Mouse (Mus musculus): Measurements from ENCODE around the gene Arhgap44.

The Arhgap44 gene

DNA sequence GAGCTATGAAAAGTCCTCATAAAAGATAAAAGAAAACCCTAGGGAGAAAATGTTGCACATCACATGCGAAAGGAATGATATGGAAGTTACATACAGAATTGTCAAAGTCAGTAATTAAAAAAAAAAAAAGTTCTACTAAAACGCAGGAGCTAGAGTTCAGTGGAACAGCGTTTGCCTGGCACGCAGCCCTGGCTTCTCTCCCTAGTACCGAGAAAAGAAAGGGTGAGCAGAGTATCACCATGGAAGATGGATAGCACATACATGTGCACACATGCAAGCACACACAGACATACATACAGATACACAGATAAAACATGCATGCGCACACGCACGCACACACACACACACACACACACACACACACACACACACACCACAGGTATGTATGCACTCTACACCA is 82.0 kb downstream of the Arhgap44 start:
- no peak for DNase-seq (ENCODE audit: low spot score)

DNA sequence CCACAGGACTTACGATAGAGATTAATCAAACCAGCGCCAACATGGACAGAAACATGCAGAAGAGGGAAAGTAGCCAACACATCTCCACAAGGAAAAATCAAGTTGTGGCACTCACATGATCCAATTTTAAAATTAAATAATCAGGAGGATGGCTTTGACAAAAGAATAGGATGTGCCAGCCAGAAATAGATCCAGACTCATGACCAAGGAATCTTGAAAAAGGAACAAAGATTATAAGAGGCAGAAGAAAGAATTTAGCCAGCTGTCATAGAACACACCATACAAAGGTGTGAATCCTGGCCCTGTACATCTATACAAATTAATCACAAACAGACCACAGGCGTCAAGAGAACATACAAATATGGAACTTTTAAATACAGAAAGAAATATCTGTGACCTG is 82.5 kb downstream of the Arhgap44 start:
- DNase-seq (ENCODE audit: low spot score), result no peak

DNA sequence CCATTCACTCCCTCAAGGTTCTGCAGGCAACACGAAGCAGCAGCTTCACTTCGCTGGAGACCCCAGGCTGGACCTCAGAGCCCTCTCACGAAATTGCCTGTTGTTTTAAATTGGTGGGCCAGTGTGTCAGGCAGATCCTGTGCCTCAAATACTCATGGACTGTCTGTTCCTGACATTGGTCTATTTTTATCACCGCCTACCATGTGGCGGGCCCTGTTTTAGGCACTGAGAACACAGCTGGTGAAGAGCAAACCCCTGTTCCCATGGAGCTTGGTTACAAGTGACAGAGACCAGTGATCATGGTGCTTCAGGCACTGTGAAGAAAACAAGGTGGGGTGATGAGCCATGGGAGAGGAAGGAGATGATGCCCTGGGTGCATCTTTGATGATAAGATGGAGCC is 93.2 kb downstream of the Arhgap44 start:
- DNase-seq (ENCODE audit: low spot score), result no peak

DNA sequence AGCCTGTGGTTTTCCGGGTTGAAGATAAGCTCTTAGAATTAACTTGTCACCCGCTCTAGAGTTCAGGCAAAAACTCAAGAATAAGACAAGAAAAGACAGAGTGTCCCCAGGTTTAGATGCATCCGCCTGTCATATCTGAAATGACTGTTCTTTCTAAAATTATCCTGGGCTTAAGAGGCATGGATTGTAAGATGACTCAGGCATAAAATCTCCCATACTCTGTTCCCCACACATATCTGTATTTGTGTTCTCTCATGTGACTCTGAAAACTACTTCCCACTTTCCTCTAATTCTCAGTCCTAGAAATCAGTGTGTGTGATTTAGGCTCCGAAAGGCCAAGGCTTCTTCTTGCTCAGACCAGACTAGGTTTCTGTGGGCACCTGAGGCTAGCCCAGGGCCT is 93.7 kb downstream of the Arhgap44 start:
- no peak for DNase-seq (ENCODE audit: low spot score)

DNA sequence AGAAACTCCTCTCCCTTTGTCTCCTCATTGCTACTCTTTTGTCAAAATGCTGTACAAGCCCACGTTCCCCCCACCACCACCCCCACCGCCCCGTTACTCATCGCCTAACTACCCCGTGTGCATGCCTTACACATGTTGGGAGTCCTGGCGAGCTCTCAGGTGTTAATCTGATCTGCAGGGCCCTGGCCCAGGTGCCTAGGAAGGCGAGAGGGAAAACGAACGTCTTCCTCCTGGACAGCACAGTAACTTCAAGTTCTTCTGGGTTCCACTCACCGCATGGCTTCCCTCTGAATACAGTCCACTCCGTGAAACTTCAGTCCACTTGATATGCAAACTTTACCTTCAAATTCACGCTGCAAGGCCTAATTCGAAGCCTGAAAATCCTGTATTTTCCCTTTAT is 97.6 kb downstream of the Arhgap44 start:
- no peak for DNase-seq (ENCODE audit: low spot score)

DNA sequence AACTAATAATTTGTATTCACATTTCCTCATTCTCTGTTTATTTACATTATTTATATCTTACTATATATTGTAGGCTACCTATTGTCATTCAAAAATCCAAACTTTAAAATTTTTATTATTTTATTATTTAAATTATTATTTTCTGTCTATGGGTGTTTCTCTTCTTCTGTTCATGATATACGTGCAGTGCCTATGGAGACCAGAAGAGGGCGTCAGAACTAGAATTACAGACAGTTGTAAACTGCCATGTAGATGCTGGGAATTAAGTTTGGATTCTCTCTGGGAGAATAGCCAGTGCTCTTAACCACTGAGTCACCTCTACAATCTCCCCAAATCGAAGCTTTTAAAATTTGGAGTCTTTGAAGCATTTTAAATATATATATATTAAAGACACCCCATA is 101.3 kb downstream of the Arhgap44 start:
- no peak for DNase-seq (ENCODE audit: low spot score)

DNA sequence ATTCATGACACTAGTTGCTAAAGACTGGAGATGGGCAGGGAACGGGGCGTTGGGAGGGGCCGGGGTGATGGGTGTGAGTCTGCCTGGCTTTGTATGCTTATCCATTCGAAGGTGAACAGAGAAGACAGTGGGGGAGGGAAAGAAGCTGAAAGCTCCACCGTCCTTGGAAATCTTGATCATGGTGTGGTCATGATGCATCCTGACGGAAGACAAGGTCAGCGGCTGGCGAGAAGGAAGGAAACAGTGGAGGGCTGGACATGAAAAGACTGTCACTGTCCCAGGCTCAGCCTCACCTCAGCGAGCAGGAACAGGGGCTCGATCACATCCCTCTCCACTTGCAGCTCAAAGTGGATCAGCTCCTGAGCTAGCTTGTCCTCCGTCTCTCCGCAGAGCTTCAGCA is 103.2 kb downstream of the Arhgap44 start:
- no peak for DNase-seq (ENCODE audit: low spot score)

DNA sequence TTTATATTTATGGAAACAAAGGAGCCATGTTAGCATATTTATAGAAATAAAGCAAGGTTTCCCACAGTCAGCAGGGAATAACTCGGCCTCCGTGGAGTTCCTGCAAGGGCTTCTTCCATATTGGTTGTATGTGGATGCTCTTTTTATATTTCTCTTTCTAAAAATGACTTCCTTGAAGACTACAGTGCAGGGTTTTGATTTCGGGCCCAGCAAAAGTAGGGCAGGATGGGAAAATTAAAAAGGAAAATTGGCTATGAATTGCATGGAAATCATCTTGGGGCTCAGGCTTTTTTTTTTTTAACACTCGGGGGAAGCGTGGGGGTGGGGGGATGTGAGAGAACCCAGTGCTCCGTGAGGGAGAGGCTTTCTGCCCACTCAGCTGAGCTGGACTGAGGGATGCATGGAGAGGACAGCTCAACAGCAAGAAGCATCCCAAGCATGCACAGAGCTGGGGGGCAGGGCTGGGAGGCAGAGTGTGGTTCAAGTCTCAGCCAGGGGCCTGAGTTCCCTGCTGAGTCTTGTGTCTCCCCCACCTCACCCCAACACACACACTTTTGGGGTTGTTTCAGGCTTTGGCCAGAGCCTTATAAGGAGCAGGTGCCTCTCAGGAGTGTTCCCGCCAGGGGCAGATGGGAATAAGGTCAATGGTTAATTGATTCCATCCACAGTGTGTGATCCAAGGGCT is 104.4 kb downstream of the Arhgap44 start:
- no peak for DNase-seq (ENCODE audit: low spot score)

DNA sequence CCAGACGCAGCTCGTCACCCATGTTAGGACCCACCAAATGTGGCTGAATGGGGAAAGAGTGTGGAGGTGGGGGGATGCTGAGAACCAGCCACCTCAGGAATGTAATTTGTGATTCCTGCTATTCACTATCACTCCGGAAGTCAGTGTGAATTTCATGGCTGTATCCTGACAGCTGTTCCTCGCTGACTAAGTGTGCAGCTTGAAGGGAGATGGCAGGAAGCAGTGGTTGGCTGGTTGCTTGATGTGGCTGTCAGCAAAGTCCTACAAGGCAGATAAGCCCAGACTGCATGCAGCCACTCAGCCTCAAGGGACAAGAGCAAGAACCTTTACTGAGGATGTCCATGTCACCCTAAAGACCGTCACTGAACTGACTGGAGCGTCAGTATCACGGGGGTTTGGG is 107.2 kb downstream of the Arhgap44 start:
- no peak for DNase-seq (ENCODE audit: low spot score)

DNA sequence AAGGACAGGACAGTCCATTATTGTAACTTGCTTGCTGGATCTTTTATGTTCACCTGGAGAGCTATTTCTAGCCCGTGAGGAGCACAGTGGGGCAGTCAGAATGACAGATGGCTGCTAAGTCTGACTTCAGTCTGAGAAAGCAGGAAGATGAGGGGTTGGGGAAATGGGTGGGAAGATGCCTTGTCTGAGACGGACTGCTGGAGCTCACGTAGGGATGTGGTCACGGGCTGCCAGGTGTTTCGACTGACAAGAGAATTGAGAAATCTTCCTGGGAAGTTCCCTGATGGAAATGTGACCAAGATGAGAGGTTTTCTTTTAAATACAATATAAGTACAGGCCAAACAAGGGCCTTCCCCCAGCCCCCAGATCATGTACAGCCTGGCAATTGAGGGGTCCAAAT is 108.5 kb downstream of the Arhgap44 start:
- no peak for DNase-seq (ENCODE audit: low spot score)

DNA sequence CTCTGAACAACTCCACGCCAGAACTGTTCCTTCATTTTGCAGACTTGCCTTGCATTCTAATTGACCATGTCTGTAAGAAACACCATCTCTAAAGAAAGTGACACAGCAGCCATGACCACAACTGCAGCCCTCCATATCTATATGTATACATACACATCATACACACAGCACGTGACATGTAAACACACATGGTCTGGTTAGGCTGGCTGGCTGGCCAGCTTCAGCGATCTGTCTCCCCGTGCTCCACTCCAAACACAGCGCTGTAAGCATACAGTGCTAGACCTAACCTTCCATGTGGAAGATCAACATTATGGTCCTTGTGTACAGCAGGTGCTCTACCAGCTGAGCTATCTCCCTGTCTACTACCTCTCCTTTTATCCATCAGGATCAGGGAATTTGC is 111.9 kb downstream of the Arhgap44 start:
- no peak for DNase-seq (ENCODE audit: low spot score)

DNA sequence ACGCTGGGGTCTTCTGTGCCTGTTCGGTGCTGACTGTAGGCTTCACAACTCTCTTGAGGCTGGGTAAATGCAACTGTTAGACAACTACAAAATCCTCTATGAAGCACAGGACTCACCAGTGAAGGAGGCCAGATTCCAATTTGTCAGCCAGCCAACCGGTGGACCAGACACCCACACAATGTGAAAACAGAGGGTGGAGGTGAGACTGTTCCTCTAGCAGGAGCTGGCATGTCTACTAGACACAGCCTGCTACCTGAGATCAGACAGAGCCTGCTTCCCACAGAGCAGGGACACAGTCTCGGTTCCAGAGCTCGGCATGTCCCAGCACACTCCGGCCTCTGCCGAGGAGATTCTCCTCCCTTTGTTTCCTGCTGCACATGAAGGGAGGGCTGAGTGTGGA is 113.7 kb downstream of the Arhgap44 start:
- DNase-seq (ENCODE audit: low spot score), result no peak

DNA sequence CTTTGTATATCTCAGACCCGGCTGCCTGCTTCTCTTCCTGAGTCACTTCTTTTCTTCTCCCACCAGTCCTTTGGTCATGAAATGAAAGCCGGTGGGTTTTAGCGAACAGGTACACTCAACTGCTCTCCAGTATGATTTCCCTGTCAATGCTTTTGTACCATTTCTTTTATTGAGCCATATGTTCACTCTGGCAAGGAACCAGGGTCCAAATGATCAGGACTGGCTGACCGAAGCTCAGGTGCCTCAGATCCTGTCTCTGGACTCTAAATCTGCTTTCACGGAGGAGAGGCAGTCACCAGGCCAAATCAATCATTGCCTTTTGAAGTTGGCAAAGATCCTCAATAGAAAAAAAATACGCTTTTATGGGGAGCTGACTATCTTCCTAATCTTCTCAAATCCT is 122.2 kb downstream of the Arhgap44 start:
- no peak for DNase-seq (ENCODE audit: low spot score)

DNA sequence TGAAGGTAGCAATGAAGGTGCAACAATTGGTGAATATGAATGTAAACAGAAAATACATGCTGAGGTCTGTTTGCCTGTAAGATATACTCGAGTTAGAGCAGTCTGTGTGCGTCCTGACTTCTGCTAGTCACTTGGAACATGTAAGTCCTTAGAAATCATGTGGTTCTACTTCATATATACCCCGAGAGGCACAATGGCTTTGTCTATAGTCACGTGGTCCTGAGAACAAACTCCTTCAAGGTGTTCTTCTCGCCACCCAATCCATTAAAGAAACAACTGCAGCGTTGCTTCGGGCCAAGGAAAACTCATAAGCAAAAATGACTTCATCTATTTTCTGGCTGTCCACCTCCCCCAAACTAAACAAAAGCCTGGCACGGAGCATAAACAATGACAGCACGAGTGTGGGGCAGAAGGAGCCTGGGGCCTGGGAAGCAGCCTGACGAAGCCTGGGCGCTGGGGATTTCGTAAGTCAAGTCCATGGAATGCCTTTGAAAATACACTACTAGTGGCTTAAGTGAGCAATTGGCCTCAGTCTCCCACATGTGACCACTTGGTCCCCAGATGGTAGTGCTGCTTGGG is 123.2 kb downstream of the Arhgap44 start:
- no peak for DNase-seq (ENCODE audit: low spot score)

DNA sequence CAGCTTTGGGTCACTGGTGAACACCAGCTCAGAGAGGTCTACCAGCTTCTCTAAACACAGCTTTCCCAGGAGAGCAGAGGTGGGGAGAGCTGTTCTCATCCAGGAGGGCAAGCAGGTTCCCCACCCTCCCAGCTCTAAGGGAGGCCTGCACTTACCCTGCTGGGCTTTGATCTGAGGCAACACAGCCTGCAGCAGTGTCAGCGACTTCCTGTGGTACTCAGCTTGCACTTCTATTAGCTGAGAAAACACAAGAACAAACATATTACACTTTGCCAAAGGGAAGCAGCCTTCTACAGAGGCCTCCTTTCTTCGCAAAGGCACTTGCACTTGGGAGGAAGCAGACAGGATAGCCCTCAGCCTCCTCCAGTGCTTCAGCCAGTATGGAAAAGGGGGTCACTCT is 123.8 kb downstream of the Arhgap44 start:
- no peak for DNase-seq (ENCODE audit: low spot score)

DNA sequence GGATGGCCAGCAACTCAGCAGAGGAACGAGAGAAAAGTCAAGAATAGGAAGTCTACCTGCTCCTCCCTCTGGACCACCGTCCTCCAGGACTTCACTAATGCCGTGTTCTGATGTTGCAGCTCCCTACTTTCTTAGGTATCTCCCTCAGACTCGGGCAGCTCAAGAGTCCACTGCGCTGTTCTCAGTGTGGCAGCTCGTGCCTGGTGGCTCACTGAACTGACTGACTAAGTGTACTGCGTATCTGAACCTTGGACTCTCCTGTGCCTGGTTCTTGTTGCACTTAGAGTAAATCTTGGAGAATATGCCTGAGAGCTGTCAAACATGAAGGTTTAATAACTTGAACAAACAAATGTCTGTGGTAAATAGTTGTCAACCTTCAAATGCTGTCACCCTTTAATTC is 130.5 kb downstream of the Arhgap44 start:
- DNase-seq (ENCODE audit: low spot score), result no peak

DNA sequence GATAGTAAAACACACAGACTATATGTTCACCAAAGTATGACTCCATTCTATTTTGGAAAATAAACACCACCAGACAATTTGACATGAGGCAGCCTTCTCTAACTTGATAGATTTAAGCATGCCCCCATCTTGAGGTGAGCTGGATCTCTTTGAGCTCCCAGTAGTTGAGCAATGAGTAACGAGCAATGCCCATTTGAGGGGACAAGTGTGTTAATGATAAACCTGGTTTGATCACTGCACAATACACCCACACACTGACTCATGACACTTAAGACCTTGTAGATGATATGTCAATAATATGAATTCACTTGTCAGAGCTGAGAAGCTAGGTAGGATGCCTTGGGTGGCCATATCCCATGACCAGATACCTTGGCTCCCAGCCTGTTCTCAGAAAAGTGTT is 132.6 kb downstream of the Arhgap44 start:
- no peak for DNase-seq (ENCODE audit: low spot score)

DNA sequence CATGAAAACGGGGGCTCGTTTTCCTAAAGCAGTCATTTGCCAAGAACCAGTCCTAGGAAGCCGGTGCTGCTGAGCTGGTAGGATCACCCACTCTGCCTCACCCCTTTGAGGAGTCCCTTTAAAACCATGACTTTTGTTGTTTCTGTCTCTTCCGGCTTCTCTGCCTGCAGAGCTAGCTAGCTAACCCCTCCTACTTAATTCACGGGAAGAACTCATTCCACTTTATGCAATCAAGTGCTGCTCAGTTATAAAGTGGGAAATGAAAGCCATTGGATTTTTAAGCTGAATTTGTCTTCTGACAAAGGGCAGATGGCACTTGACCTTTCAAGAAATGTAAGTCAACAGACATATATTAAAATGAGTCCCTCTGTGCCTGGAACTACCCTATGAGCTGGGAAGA is 134.7 kb downstream of the Arhgap44 start:
- DNase-seq (ENCODE audit: low spot score), result no peak

DNA sequence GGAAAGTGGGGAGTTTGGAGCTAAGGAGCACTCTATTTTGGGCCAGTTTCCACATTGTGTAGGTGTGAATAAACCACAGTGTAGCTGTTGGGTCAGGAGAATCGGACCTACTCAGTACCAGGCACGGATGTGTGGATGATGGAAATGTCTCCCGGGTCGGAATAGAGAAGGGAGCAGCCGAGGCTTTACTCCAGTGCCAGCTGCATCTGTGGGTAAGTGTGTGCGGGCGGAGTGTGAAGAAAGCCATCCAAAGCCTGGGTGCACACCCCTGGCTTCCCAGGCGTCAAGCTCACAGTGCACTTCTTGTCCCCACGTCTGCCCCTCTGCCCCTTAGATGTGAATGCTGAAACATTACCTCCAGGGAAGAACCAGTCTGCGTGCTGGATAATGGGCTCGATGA is 140.0 kb downstream of the Arhgap44 start:
- DNase-seq (ENCODE audit: low spot score), result no peak

DNA sequence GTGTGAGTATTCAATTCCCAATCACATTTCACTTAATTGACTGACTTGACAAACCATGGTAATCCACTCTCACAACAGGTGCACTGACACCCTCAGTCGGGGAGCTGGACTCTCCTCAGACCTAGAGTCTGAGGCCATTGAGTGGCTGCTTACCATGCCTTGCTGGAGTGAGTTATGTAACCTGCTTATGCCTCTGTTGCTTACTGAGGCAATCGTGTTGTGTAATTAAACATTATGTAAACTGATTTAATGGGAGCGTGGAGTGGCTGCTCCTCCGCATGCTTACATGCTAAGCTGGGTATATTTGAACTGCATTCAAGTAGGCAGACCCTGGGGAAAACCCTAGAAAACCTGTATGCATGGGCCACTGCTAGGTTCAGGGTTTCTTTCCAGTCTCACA is 142.0 kb downstream of the Arhgap44 start:
- DNase-seq (ENCODE audit: low spot score), result no peak

DNA sequence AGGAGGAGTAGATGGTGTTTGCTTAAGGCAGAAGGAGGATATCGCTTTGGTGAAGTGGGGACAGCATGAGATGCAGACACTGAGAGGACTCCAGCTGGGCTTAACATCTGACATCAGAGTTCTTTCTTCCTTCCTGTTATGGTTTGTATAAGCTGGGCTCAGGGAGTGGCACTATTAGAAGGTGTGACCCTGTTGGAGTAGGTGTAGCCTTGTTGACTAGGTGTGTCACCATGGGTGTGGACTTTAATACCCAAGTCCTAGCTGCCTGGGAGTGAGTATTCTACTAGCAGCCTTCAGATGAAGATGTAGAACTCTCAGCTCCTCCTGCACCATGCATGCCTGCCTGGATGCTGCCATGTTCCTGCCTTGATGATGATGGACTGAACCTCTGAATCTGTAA is 146.0 kb downstream of the Arhgap44 start:
- DNase-seq (ENCODE audit: low spot score), result no peak

DNA sequence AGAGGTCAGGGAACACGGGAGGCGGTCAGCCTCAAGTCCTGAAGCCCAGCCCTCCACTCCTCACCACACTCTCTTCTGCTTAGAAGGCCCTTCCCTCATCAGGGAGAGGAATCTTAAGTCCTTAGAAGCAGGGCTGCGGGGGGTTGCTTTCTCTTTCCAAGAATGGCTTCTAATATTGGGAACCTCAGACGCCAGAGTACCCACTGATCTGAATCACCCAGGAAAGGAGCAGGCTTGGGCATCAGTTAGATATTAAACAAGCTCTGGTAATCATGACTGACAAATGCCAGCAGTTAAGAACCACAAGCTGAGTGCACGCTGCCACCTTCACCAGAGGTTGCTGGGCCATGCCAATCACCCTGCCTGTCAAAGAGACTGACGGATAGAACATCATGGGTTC is 148.9 kb downstream of the Arhgap44 start:
- DNase-seq (ENCODE audit: low spot score), result no peak

DNA sequence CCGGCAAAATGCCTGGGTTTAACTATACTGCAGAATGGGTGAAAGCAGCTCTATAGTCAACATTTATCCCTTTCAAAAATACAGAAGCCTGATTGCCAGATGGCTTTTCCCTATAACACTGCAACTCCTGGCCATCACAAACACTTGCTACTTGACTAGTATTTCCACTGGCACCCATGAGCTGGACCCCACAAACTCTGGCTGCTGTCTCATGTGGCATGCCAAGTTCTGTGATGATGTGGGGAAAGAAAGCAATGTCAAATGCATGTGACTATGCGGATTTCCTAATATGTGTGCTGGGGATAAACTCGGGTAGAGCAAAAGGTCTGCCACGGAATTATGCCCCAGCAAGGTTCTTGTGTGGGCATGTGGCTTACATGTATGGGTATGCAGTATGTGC is 156.7 kb downstream of the Arhgap44 start:
- no peak for DNase-seq (ENCODE audit: low spot score)

DNA sequence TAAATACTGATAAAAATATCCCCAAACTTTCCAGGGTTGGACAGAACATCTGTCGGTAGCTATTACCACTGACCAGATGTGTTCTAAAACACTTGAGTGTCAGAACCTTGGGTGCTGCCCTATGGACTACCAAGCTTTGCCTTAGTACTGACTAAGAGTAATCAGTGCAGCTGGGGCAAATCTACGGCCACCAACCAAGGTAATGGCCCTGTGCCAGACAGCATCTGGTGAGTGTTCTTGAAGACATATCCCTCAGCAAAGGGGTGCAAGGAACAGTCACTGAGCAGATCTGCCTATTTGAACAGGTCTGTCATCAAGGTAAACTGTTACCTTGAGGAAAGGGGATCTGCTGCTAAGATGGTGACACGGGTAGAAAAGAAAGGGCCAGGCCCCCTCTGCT is 157.9 kb downstream of the Arhgap44 start:
- no peak for DNase-seq (ENCODE audit: low spot score)
